Mouse (Mus musculus) liver, postnatal 0 days (tissue): ENCODE data around the gene Nyap1. TPM values are rescaled to one million over a fixed set of nuclear protein-coding genes. Genes with fewer than 3 reads are reported as not detected.
A peak's percentile ranks its signal among the peaks of the same experiment; 100 is the strongest.

ENCODE experiments used
- ATAC-seq: fragments of 200-750 bp; cut with Nextera tagmentation; 2 replicates; pipeline ENCODE4 v1.8.0; 2017; ENCODE audit warnings: mild to moderate bottlenecking, moderate library complexity
- DNase-seq: peaks from one replicate; pipeline ENCODE4 v3.0.0-alpha.2; 2016
- H3K27ac ChIP-seq: fragments of 300-500 bp; sonication (generic); 2 replicates; pipeline ENCODE4 v1.5.1; 2014; ENCODE audit warnings: antibody characterized with exemption, moderate library complexity, mild to moderate bottlenecking, low read depth
- H3K27me3 ChIP-seq: fragments of 300-500 bp; sonication (generic); 2 replicates; pipeline ENCODE4 v1.6.1; 2014; ENCODE audit warnings: low read length, control low read depth, mixed read lengths; ENCODE audit not compliant: insufficient read depth
- H3K36me3 ChIP-seq: fragments of 300-500 bp; sonication (generic); replicated peaks from 2 replicates; pipeline ENCODE4 v1.6.1; 2014; ENCODE audit warnings: mild to moderate bottlenecking, control low read depth, low read length, moderate library complexity, mixed read lengths; ENCODE audit not compliant: insufficient read depth
- H3K4me1 ChIP-seq: fragments of 300-500 bp; sonication (generic); 2 replicates; pipeline ENCODE4 v1.6.1; 2014; ENCODE audit warnings: antibody characterized with exemption, mild to moderate bottlenecking, control low read depth; ENCODE audit not compliant: insufficient read depth
- H3K4me2 ChIP-seq: fragments of 300-500 bp; sonication (generic); 2 replicates; pipeline ENCODE4 v1.6.1; 2014; ENCODE audit warnings: low read depth, mild to moderate bottlenecking, low read length, moderate library complexity, mixed read lengths
- H3K4me3 ChIP-seq: fragments of 300-500 bp; sonication (generic); 2 replicates; pipeline ENCODE4 v1.5.1; 2014; ENCODE audit warnings: low read depth, low read length
- H3K9ac ChIP-seq: fragments of 300-500 bp; sonication (generic); replicated peaks from 2 replicates; pipeline ENCODE4 v1.6.1; 2014; ENCODE audit warnings: mild to moderate bottlenecking, moderate library complexity
- H3K9me3 ChIP-seq: fragments of 300-500 bp; sonication (generic); 2 replicates; pipeline ENCODE4 v1.6.1; 2016; ENCODE audit warnings: mild to moderate bottlenecking, control low read depth, low read length, mixed read lengths
- CTCF ChIP-seq: sonication (generic); IDR thresholded peaks from 2 replicates; pipeline ENCODE4 v1.5.1; 2016; ENCODE audit warnings: antibody characterized with exemption, low read depth
- EP300 ChIP-seq: IDR thresholded peaks from 2 replicates; pipeline ENCODE4 v1.6.1; 2016; ENCODE audit warnings: antibody characterized with exemption, low read depth, mild to moderate bottlenecking
- WGBS: fragments of 180-500 bp; shearing (Covaris S2); extraction: QIAGEN DNeasy Blood & Tissue Kit; methylation state at CpG from one replicate; pipeline ENCODE4 v1.1.7; 2014; ENCODE audit not compliant: insufficient replicate concordance; 5-methylcytosine and 5-hydroxymethylcytosine counted together
- polyA plus RNA-seq: library from polyadenylated mRNA; unstranded; fragments of >200 nt; fragmentation: Nextera tagmentation; extraction: Ambion mirVana; gene quantifications from 2 replicates; pipeline ENCODE4 v1.2.1, GENCODE M21; 2015

Gene Nyap1
- polyA plus RNA-seq, 1 experiment from 2014 or later = 0.18 TPM

DNA sequence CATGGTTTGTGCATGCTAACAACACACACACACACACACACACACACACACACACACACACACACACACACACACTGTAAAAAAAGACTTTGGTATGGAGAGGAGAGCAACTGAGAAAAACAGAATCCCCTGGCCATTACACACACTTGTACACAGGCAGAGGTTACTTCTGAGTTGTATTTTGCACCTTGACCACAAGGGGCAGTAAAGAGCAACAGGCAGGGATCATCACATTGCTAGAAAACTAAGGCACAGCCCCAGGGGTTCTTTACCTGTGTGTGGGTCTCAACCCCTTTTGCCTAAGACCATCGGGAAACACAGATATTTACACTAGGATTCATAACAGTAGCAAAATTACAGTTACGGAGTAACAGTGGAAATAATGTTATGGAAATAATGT is 29.3 kb upstream of the Nyap1 start:
- DNase-seq = peak; percentile 62
- peak; percentile 61 for ATAC-seq
- TF ChIP-seq EP300 (no peak), CTCF (peak; percentile 97)
- H3K27me3 ChIP-seq = no peaks in the 10 kb centered on the region
- H3K4me2 ChIP-seq = no peak overlapping the region
- H3K4me3 ChIP-seq = no peak overlapping the region
- H3K4me1 ChIP-seq = no peaks in the 10 kb centered on the region
- H3K27ac ChIP-seq = no peak overlapping the region
- 31% methylated on average over 2 of the region's 2 CpGs for WGBS
- H3K36me3 ChIP-seq = no peaks in the 10 kb centered on the region
- no peaks in the 10 kb centered on the region for H3K9me3 ChIP-seq
- H3K9ac ChIP-seq = no peak overlapping the region

DNA sequence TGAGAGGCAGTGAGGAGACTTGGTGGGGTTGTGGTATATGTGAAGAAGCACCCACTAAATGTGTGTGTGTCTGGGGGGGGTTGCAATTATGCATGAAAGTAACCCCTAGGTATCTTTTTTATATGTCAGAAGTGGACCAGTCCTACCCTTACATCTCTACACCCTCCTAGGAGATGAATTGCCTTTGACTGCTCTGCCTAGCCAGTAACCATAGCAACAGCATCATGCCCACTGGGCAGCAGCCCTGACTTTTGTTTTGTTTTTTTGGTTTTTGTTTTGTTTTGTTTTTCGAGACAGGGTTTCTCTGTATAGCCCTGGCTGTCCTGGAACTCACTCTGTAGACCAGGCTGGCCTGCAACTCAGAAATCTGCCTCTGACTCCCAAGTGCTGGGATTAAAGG is 27.1 kb upstream of the Nyap1 start:
- no peak overlapping the region for H3K4me3 ChIP-seq
- ATAC-seq (no peak), DNase-seq (no peak)
- no peaks in the 10 kb centered on the region for H3K27me3 ChIP-seq
- H3K4me1 ChIP-seq = no peaks in the 10 kb centered on the region
- no peak for TF ChIP-seq EP300
- TF ChIP-seq CTCF = no peak
- no peaks in the 10 kb centered on the region for H3K36me3 ChIP-seq
- no peaks in the 10 kb centered on the region for H3K9me3 ChIP-seq
- WGBS = 64% methylated on average over 1 of the region's 1 CpGs
- no peak overlapping the region for H3K9ac ChIP-seq
- H3K4me2 ChIP-seq = no peak overlapping the region
- H3K27ac ChIP-seq = no peak overlapping the region

DNA sequence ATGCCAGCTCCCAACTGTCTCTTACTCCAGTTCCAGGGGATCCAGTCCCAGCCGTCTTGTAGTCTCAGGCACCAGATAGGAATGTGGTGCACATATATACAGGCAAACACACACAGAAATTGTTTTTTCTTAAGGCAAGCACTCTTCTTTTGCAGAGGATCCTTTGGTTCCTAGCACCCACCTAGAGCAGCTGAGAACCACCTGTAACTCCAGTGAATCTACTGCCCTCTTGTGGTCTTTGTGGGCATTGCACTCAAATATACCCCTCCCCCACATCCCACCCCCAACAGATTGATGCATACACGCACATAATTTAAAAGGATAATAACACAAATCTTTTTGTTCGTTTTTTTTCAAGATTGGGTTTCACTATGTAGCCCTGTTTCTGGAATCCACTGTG is 24.9 kb upstream of the Nyap1 start:
- Histone ChIP-seq H3K36me3 (no peaks in the 10 kb centered on the region), H3K4me1 (no peaks in the 10 kb centered on the region), H3K4me2 (no peak overlapping the region), H3K9me3 (no peaks in the 10 kb centered on the region), H3K9ac (no peak overlapping the region), H3K27ac (no peak overlapping the region), H3K4me3 (no peak overlapping the region), H3K27me3 (no peaks in the 10 kb centered on the region)
- TF ChIP-seq EP300 (no peak), CTCF (peak; percentile 76)
- DNase-seq (peak; percentile 49), ATAC-seq (no peak)
- whole genome bisulfite sequencing = 62% methylated on average over 3 of the region's 3 CpGs

DNA sequence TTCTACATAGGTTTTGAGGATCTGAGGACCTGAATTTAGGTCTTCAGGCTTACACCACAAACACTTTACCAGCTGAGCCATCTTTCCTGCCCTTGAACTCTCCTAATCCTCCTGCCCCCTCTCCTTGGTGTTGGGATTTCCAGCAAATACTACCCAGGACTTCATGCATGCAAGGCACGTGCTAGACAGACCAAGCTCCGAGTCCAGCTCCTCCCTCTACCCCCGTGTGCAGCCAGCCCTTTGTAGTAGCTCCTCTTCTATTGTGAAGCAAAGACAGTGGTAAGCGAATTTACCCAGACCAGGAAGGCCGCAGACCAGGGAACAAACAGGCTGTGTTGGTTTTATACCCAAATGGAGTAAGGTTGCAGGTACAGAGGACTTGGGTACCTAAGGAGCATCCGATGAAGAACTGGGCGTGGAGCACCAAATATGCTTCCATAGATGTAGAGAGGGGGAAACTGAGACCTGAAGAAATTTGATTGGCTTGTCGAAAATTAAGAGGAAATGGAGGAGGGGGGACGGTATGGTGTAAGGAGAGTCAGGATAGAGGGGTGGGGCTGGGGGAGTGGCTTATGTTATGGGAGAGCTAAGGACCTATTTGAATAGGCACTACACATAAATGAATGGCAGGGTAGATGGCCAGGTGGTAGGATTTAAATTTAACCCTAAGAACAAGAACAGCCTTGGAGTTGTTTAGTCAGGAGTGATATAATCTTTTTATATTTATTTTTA is 23.4 kb upstream of the Nyap1 start:
- no peak overlapping the region for H3K9ac ChIP-seq
- no peaks in the 10 kb centered on the region for H3K27me3 ChIP-seq
- TF ChIP-seq EP300 (no peak), CTCF (no peak)
- H3K4me3 ChIP-seq = no peak overlapping the region
- no peaks in the 10 kb centered on the region for H3K9me3 ChIP-seq
- H3K4me2 ChIP-seq = no peak overlapping the region
- no peaks in the 10 kb centered on the region for H3K4me1 ChIP-seq
- ATAC-seq (no peak), DNase-seq (no peak)
- WGBS = 70% methylated on average over 9 of the region's 9 CpGs
- H3K27ac ChIP-seq = no peak overlapping the region
- H3K36me3 ChIP-seq = 0 out of 2 replicates have a peak, but pooled peaks cover 2% of the 10 kb centered on the region

DNA sequence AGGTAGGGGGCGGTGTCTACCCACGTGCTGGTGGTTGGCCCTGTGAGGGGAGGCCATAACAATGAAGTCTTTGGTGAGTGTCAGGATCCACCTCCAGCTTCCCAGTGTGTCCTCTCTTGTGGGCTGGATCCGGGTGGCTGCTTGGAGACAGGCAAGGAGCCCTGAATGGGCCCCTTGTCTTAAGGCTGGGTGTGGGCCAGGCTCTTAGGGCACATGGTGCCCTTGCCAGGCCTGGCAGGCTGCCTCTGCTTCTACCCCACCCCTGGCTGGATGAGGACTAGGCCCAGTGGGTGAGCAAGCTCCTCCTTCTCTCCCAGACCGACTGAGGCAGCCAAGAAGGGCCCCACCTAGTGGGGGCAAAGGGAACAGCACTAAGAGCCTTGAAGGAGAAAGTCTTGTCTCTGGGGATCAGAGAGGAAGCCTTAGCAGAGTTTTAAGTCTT is 18.6 kb upstream of the Nyap1 start:
- Histone ChIP-seq H3K27ac (no peak overlapping the region), H3K4me1 (no peaks in the 10 kb centered on the region), H3K9me3 (no peaks in the 10 kb centered on the region), H3K4me2 (no peak overlapping the region), H3K4me3 (no peak overlapping the region), H3K9ac (peak overlapping the region; percentile 26; the same call in 1 of the 2 replicates), H3K27me3 (no peaks in the 10 kb centered on the region), H3K36me3 (peaks cover 44% of the 10 kb centered on the region)
- peak; percentile 97 for TF ChIP-seq CTCF
- no peak for TF ChIP-seq EP300
- 41% methylated on average over 4 of the region's 4 CpGs for WGBS
- ATAC-seq = peak; percentile 79
- DNase-seq = peak; percentile 85

DNA sequence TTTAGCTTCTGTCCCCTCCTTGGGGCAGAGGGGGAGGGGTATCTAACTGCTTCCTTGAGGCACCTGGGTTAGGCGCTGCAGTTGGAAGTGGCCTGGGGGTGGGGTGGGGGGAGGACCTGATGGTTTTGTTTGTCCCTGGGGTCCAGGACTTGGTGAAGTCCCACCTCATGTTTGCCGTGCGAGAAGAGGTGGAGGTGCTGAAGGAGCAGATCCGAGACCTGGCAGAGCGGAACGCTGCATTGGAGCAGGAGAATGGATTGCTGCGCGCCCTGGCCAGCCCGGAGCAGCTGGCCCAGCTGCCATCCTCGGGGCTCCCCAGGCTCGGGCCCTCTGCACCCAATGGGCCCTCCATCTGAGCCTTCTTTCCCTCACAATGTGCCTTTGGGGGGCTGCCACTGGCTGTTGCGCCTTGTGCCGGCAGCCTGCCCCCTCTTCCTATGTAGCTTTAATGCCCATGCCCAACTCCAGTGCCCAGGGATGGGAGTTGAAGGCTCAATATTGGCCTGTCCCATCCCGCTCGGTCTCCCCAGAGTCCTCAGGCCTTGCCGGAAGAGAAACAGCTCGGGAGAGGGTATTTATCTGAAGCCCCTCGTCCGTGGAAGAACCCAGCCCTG is 17.6 kb upstream of the Nyap1 start:
- 92% methylated on average over 19 of the region's 19 CpGs for WGBS

More for the DNA sequence above, 17.6 kb upstream of the Nyap1 start:
- Histone ChIP-seq H3K27me3 (no peaks in the 10 kb centered on the region), H3K4me1 (no peaks in the 10 kb centered on the region), H3K9me3 (no peaks in the 10 kb centered on the region), H3K4me3 (no peak overlapping the region), H3K9ac (no peak overlapping the region), H3K36me3 (peaks cover 46% of the 10 kb centered on the region), H3K27ac (no peak overlapping the region), H3K4me2 (no peak overlapping the region)
- TF ChIP-seq CTCF (no peak), EP300 (no peak)
- DNase-seq (peak; percentile 14), ATAC-seq (no peak)
